Mouse (Mus musculus): ENCODE results near the gene 4430402I18Rik.

DNA sequence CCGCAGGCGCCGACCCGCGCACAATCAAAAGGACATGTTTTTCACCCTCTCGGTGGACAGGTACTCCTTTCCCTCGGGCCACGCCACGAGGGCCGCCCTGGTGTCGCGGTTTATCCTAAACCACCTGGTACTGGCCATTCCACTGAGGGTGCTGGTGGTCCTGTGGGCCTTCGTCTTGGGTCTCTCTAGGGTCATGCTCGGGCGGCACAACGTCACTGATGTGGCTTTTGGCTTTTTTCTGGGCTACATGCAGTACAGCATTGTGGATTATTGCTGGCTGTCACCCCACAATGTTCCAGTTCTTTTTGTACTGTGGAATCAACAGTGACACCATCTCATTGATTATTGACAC lies 3.1 kb downstream of the 4430402I18Rik start:
- no peak for TF ChIP-seq CTCF (IDR thresholded peaks at IDR 0.05; ENCODE audit: borderline replicate concordance, control insufficient read depth, extremely low read depth, insufficient read depth, low read length, poor library complexity)
- no peak for TF ChIP-seq POLR2A (IDR thresholded peaks at IDR 0.05; ENCODE audit: control insufficient read depth, extremely low read depth, insufficient read depth, low read length, poor library complexity)

Measured in thymus, adult 2 months (tissue).